Mouse (Mus musculus) brain, embryonic 14.5 days (tissue): ENCODE data around the gene Chmp6.

Source experiments
- CTCF ChIP-seq: fragments of 200-500 bp; IDR thresholded peaks from 2 replicates; pipeline ENCODE4 v1.5.1; 2012; ENCODE audit warnings: inconsistent platforms, mild to moderate bottlenecking, moderate library complexity, borderline replicate concordance; ENCODE audit not compliant: insufficient read depth, insufficient read length; ENCODE audit errors: extremely low read depth
- POLR2A ChIP-seq: fragments of 200-500 bp; IDR thresholded peaks from 2 replicates; pipeline ENCODE4 v1.6.1; 2012; ENCODE audit warnings: mild to moderate bottlenecking, inconsistent platforms, borderline replicate concordance; ENCODE audit not compliant: poor library complexity, insufficient read depth, insufficient read length, severe bottlenecking; ENCODE audit errors: extremely low read depth

- no peak for TF ChIP-seq CTCF
- no peak for TF ChIP-seq POLR2A
These were observed 42.2 kb downstream of the Chmp6 start for GRCm38 (mm10) chr11:119955432-119955831.
